Mouse (Mus musculus) heart, adult 18-20 months (tissue): ENCODE data around the gene Endou. TPM values are rescaled to one million over a fixed set of nuclear protein-coding genes. Genes with fewer than 3 reads are reported as not detected.
A peak's percentile ranks its signal among the peaks of the same experiment; 100 is the strongest.

Experiments used
- DNase-seq, 2 experiments: peaks; one replicate each; pipeline ENCODE4 v3.0.0; 2021 to 2022; ENCODE audit warnings: mixed read lengths in 1 of 2
- total RNA-seq, 2 experiments: library from RNA; stranded (reverse); gene quantifications; 2 replicates each; pipeline ENCODE4 v1.2.3; 2021

Endou gene
- total RNA-seq, 2 experiments from 2014 or later: 1.3 to 1.8 TPM

DNA sequence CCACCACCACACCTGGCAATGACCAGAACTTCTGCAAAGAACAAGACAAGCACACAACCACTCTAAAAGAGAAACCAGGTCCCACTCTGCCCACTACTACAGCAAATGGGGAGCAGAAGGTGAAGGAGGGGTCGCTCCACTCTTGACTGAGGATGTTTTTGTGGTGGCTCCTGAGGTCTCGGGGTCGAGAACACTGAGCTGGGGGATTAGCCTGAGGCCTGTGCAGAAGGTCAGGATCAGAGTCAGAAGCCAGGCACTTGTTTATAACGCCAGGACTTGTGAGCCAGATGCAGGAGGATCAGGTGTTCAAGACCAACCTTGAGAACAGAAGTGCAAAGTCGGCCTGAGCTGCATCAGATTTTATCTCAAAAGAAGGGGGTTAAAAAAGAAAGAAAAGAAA lies 3.6 kb downstream of the Endou start:
- no peak for DNase-seq

DNA sequence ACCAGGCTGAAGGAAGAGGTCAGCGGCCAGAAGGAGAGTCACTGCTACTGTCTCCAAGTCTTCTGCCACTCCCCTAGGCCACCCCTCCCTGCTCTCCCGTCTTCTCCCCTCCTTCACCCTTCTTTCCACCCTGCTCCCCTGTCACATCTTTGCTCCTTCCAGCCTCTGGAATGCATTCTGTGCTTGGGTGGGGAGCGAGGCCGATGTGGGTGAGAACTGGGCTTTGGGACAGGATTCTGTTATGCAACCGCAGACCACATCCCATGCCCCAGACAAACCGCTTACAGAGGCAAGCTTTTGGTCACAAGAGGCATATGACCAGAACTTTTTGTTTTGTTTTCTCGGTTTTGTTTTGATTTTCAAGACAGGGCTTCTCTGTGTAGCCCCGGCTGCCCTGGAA lies 4.1 kb downstream of the Endou start:
- DNase-seq: peak; percentile 66 to 74

DNA sequence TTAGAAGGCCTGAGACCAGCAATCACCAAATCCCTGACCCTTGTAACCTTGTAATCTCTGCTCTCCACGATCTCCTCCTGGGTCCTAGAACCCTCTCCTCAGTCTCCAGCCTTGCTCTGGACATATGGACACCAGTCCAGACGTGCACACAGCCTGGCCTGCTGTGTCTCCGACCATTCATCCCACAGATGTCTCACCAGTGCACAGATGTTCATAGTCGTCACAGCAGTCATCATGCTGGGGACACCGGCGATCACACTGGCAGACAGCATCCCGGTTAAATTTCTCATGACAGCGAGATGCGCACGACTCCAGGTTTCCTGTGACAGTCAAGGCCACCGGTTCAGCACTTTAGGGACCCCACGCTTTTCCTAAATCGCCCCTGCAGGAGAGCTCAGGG lies 4.8 kb downstream of the Endou start:
- no peak for DNase-seq

DNA sequence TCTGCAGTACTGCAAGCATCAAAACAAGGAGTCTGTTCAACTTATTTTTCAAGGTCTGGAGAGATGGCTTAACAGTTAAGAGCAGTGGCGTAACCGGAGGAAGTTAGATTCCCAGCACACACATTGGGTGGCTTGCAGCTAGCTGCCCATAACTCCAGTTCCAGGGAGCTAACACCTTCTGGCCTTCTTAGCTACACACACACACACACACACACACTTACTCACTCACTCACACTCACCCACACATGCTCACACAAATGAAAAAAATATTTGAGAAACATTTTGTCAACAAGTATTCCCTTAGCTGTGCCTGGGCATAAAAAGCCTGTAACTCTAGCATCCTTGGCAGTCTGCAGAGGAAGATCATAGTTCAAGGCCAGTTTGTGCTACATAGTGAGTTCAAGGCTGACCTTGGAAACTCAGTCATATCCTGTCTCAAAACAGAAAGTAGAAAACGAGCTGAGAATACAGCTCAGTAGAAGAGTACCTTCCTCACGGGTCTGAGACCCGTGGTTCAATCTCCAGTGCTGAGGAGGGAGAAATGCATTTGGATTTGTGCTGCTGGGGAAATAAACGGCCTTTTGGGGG lies 5.8 kb downstream of the Endou start:
- DNase-seq: no peak

DNA sequence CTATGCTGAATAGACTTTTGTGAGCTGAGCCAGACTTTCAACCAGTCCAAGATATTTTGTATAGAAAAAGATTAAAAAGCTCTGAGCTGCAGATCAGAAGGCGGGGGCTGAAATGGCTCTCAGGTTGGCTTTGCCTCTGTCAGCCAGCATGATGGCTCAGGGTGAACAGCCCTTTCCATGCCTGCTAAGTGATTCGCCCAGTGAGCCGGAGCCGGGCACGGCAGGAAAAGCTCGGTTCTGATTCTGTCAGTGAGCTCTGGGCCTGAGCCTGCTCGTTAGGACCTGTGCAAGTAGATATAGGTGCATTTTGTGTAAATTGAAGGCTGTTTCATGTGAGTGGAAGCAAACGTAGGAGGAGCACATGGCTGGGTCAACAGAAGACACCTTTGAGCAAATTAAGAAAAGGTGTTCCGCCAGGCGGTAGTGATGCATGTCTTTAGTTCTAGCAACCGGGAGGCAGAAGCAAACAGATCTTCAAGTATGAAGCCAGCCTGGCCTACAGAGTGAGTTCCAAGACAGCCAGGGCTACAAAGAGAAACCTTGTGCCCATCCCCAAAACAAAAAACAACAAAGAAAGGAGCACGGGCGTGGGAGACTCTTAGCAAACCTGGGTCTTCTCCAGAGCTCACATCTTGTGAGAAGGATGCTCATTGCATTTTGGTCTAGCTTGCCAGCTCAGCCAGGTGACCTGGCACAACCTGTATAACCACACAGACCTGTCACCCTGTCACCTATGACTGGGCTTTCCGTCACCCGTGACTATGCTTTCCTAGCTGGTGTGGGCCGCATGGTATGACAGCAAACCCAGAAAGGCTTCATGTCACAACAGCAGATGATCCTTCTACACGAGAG lies 6.6 kb downstream of the Endou start:
- no peak for DNase-seq

DNA sequence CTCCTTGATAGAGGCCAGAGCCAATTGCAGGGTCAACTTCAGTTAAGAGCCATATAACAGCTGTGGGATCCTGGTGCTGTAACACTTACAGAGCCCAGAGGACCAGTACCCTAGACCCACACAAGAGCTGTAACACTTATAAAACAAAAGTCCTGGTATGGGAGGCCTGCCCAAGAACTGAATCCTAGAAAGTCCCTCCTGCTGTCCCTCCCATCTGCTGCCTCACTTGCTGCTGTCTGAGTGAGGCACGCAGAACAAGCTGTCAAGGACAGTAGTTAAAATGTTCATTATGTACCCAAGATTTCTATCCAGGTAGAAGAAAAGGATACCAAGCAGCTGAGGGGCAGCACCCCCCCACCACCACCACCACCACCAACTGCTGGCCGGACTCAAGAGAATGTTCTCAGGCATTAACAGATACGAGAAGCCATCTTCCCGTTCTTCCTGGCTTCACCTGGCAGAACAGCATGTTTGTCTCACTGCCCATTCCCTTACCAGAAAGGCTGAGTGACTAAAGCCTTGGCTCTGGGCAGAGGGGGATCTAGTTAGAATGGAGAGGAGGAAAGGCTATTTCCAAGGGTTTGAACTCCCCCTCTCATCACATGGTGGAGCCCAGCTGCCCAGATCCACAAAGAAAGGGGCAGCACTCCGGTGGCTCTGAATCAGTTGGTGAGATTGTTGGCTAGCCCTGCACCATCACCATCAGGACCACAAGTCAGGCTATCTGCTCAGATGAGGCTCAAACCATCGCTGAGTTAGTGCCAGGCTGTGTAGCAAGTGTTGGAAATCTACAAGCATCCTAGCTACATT lies 7.4 kb downstream of the Endou start:
- no peak for DNase-seq

DNA sequence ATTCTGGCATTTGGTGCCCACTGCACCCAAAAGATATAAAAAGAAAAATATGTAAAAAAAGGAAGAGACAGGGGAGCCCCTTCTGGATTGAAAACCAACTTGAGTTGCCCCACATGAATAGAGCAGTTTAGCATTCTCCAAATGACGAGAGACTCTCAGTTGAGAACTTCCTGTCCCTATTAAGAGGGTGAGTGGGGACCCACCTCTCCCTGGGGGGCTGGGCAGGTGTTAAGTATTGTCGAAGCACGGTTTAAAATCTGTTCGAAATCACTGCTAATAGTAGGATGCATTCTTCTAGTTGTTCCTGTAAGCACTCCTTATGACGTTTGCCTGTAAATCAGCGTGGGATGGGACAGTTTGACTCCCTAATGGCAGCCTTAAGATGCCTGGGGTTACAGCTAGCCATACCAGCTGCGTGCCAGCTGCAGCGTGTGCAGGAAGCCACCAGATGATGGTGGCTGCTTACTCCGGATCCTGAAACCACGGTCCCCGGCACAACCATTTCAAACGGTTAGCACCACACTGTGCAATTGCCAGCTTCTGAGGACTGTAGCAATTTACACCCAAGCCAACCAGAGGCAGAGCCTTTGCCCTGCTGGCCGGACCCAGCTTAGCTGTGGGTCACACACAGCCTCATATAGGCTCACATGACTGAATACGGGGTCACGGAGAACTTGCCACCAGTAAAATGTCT lies 10.0 kb downstream of the Endou start:
- no peak for DNase-seq

DNA sequence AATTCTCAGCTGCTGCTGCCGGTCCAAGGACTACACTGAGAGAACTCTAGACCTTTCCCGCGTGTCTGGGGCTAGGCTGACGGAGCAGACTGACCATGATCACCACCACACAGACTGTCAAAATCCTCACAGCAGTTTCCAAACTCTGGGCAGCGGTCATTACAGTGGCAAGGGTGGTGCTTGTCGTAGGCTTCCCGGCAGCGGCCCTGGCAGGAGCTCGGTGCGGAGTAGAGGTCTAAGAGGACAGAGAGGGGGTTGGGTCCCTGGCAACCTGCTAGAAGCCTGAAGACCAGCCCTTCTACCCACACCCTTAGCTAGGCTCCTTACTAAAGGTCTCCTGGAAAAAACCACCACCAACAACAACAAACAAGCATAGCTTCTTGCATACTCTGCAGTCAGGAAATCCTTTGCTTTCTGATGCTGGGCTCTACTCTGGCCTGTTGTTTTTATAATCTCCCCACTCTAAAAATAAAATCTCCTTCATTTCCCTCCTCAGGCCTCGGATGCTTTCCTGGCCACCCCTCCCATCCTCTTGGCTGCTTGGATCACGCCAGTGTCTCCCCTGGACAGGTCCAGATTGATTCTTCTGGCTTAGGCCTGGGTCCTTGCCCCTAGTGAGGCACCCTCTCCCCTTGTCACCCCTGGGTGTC lies 11.0 kb downstream of the Endou start:
- DNase-seq: peak; percentile 47 to 69

DNA sequence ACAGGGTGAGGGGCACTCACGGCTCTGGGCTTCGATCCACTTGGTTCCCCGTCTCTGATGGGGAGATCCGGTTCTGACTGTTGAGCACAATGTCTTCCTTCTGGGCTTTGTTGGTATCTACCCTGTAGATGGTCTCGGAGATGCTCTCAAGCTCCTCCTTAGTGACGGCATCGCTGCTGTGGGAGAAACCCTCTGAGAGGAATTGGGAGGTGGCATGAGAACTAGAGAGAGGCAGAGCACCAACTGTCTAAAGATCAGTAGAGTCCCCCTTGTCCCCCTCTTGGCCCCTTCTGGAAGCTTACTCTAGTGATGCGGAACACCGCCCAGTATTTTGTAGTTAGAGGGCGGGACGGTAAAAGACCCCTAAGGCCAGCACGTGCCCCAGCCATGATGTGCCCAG lies 11.6 kb downstream of the Endou start:
- DNase-seq: no peak

DNA sequence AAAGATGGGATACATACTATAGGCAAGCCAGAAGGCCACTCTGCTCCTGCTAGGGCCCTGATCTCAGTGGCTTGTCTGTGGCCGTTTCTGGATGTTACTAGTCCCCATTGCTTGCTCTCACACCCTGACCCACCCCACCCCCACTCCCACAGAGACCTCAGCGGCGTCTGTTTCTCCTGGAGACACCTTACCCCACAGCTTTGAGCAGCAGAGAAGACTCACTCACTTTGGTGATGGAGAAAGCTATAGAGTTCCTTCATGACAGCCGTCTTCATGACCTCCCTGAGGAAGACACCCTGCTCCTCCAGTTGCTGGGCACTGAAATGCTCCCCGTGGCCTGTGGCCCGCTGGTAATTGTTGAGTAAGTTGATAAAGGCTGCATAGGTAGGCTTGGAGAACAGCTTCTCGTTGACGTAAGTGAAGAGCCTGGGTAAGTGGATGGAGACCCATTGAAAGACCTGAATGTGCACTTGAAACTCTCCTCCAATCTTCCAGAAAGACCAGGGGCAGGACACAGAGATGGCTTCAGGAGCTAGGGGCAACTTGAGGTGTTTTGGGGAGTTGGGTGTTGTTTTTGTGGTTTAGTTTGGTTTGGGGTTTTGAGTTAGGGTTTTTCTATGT lies 12.5 kb downstream of the Endou start:
- DNase-seq: no peak

DNA sequence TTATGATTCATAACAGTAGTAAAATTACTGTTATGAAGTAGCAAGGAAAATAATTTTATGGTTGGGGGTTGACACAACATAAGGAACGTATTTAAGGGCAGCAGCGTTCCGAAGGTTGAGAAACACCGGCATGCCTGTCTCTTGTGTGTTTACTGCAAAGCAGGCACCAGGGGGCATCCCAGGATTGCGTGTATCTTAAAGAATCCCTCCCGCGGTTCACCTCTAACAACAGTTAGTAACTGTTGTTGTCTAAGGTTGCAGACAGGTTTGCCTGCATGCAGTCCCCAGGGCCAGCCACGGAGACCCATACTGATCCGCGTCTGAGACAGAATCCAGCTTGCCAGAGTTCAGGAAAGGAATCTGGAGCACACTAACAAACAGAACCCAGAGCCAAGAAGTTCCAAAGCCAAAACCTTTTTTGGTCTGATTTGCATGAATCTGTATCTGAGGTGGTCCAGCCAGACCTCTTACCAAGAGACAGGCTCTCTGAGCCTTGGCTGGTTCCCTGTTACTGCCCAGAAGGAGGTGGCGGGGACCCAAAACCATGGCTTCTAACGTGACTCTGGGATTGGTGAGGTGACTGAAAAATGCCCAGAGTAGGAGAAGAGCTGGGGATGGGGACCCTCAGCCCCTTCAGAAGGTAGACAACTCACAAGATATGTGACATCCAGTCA lies 13.1 kb downstream of the Endou start:
- DNase-seq: peak; percentile 67 to 81

DNA sequence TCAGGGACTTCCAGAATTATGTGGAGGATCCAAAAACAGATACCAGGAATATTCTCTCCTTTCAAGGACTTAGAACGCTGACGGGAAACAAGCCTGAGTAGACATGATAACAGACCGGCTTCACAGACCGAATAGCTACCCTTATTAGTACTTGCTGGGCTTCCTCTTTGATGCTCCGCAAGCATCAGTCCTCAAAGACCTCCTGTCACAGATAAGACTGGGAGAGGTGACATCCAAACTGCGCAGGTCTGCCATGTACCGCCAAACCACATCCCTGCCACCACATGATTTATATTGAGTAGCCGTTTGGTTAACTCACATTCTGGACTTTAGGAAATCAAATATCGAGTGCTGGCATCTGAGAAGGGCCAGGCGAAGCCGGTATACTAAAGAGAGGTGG lies 14.4 kb downstream of the Endou start:
- DNase-seq: no peak

DNA sequence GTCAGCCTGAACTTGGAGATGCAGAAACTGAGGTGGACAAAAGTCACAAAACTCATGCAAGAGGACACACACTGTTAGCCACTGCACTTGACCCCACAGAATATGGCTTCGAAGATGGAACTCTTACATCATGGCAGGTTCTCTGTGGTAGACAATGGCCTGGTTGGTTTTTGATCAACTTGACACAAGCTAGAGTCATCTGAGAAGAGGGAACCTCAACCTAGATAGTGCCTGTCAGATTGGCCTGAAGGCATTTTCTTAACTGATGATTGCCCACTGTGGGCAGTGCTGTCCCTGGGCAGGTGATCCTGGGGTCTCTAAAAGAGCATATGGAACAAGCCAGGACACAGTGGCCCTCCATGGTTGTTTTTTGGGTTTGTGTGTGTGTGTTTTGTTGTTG lies 15.4 kb downstream of the Endou start:
- DNase-seq: no peak

DNA sequence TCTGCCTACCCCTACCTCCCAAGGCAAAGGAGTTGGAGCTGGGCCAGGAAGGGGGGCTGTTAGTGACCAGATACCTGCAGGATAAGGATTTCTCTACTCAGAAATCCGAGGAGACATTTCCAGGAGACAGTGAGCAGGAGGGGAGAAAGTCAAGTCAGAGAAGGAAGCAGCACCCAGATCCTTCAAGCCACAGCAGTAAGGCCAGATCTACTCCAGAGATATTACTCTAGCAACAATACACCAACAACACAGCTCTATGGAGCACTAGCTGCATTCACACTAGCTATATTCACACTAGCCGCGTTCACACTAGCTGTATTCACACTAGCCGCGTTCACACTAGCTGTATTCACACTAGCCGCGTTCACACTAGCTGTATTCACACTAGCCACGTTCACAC lies 16.1 kb downstream of the Endou start:
- DNase-seq: no peak

DNA sequence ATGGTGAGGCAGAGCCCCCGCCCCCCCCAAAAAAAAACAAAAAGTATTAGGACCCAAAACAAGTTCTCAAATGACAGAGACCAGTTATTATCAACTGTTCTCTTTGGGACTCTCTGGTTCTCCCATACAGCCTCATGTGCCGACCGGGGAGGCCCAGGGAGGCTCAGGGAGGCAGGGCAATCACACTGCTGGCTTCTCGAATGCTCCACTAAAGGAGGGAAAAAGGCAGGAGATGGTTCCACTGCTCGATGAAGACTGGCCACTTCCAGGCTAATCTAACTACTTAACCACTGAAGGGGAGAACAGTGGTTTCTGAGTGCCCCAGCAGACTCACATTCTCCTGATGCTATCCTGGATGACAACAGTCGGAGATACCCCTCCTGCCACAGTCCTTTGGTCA lies 18.6 kb downstream of the Endou start:
- DNase-seq: no peak

DNA sequence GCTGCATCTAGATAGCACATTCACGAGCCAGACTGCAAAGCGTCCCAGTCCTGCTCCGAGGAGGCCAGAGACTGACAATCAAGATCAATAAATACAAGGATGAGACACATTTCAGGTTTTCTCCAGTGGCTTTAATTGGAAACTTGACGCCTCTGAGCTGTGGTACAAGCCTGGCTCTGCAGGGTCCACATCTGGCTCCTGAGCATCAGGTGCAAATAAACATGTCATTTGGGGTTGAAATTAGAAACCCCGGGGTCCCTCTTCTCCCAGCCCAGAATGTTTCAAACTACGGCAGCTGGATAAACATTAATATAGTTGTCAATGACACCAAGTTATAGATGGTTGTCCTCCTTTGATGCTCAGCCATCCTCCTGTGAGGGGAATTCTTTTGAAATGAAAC lies 20.2 kb downstream of the Endou start:
- no peak for DNase-seq

DNA sequence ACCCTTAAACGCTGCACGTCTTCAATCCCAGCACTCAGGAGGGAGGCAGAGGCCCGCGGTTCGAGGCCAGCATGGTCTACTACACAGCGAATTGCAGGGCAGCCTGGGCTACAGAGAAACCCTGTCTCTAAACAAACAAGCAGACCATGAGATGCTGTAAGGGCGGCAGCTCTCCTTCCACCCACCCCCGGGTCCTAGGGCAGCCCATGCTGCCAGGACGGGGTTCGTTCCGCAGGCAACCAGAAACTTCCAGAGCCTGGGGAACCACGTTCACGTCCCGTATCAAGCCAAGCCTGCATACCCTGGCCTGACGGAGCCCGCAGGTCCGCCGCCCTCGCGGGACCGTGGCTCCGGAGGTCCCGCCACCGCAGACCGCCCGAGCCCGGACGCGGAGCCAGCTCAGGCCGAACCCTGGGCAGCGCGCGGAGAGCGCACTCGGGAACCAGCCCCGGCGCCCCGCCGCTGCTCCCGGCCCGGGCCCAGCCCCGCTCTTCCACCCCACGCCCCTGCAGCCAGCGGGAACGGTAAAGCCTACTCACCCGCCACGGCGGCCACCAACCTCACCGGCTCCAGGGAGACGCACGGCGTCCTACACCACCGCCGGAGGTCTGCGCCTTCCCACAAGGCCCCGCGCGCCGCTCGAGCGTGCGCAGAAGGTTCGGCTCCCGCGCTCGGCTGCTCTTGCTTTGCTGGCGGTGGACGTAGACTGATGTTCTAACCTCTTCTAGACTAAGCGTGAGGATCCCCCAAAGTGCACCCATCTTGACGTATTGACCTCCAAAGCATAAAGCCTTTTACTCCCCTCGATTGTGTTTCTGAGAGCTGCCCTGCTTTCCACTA lies 25.7 kb downstream of the Endou start, which contains the start of gene Rpap3:
Rpap3 (minus strand) TSS at position 615 of the 840 bp plus-strand sequence.
- DNase-seq: peak; percentile 91 to 92

DNA sequence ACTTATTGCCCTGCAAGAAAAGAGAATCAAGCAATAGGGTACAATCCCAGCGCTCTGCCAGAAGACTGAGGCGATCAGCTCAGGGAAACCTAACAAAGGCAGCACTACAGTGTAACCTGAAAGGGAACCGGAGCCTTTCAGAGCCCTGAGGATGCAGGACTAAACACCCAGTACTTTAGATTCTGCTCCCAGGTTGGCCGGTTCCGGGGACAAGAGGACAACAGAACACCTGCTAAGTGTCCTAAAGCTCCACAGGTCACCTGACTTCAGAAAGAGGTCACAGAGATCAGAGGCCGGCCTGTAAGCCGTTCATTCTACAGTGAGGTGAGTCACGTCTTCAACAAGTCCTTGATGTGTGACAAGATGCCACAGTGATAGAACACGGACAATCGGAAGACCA lies 34.5 kb downstream of the Endou start:
- no peak for DNase-seq

DNA sequence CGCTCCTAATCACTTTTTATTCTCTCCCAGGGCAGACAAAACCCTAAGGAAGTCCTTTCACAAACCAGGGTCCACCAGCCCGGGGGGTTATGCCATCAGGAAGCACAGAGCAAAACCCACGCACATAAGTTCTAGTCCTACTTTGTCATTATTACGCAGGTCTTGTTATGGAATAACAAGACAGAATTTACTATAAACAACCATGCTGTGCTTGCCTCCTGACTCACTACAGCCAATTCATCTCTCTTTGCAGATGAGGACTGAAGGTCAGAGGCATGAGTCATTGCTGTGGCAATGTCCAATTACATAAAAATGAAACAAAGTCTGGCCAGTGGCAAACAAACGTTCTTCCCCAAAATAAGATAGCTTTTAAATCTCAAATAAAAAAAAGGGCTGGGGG lies 37.7 kb downstream of the Endou start:
- no peak for DNase-seq

DNA sequence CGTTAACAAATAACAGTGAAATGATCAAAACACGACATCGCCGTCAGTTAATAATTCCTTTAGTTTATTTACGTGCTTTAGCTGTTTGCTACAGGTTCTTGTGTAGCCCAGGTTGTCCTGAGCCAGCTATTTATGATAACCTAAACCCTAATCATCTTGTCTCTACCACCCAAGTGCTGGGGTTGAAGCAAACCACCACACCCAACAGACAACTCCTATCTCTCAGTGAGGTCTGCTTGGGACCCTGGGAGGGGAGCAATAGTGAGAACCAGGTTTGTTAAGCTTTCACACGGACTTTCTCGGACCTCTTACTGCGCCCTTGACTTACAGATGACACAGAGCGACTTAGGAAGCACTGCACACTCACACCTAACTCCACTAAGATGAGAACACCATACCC lies 47.0 kb downstream of the Endou start:
- no peak for DNase-seq
